Mouse (Mus musculus) c-Kit-negative CD71-positive TER-119-positive erythroid progenitor cells, embryonic 14.5 days (primary cell): ENCODE results near the gene Ccdc137.

Experiments used
- DNase-seq: peaks from one replicate; pipeline ENCODE4 v3.0.0-alpha.2; 2013; ENCODE audit warnings: low read depth, low spot score

Gene Ccdc137

GRCm38 (mm10) chr11:120458847-120459597 lies 1.1 kb downstream of the Ccdc137 start:
- DNase-seq, result no peak

- no peak for DNase-seq
Measured at GRCm38 (mm10) chr11:120463536-120463935, 5.6 kb downstream of the Ccdc137 start.

GRCm38 (mm10) chr11:120464365-120464764 lies 6.5 kb downstream of the Ccdc137 start:
- no peak for DNase-seq

GRCm38 (mm10) chr11:120465521-120465920 lies 7.6 kb downstream of the Ccdc137 start:
- no peak for DNase-seq

GRCm38 (mm10) chr11:120467051-120467735 lies 9.3 kb downstream of the Ccdc137 start, which contains the start of gene Arl16:
TSS of gene Arl16 (minus strand) at chr11:120467607.
- peak; percentile 96 for DNase-seq

GRCm38 (mm10) chr11:120467736-120468092 lies 9.8 kb downstream of the Ccdc137 start:
- no peak for DNase-seq

GRCm38 (mm10) chr11:120472052-120472451 lies 14.1 kb downstream of the Ccdc137 start:
- DNase-seq, result no peak

GRCm38 (mm10) chr11:120483448-120483934 lies 25.6 kb downstream of the Ccdc137 start:
- no peak for DNase-seq

GRCm38 (mm10) chr11:120484265-120484981 lies 26.5 kb downstream of the Ccdc137 start, which contains the start of gene Mrpl12:
TSS of gene Mrpl12 (plus strand) at chr11:120484613.
- DNase-seq, result peak; percentile 74

GRCm38 (mm10) chr11:120485251-120485650 lies 27.3 kb downstream of the Ccdc137 start:
- DNase-seq, result no peak

GRCm38 (mm10) chr11:120488516-120488915 lies 30.6 kb downstream of the Ccdc137 start:
- DNase-seq, result no peak

GRCm38 (mm10) chr11:120489054-120489761 lies 31.3 kb downstream of the Ccdc137 start:
- peak; percentile 82 for DNase-seq

GRCm38 (mm10) chr11:120490291-120491046 lies 32.6 kb downstream of the Ccdc137 start:
- no peak for DNase-seq

- peak; percentile 82 for DNase-seq
Measured at GRCm38 (mm10) chr11:120491317-120492023, 33.6 kb downstream of the Ccdc137 start, which contains the start of gene Slc25a10. TSS of gene Slc25a10 (plus strand) at chr11:120491840.

GRCm38 (mm10) chr11:120492024-120492877 lies 34.3 kb downstream of the Ccdc137 start:
- DNase-seq, result peak; percentile 36

- DNase-seq, result no peak
Measured at GRCm38 (mm10) chr11:120492878-120493203, 34.9 kb downstream of the Ccdc137 start.

- no peak for DNase-seq
Measured at GRCm38 (mm10) chr11:120493351-120493750, 35.4 kb downstream of the Ccdc137 start.

- DNase-seq, result no peak
Measured at GRCm38 (mm10) chr11:120493911-120494310, 36.0 kb downstream of the Ccdc137 start.

- no peak for DNase-seq
Measured at GRCm38 (mm10) chr11:120497436-120497835, 39.5 kb downstream of the Ccdc137 start.
